Mouse (Mus musculus): Measurements from ENCODE around the gene Cntf.

DNA sequence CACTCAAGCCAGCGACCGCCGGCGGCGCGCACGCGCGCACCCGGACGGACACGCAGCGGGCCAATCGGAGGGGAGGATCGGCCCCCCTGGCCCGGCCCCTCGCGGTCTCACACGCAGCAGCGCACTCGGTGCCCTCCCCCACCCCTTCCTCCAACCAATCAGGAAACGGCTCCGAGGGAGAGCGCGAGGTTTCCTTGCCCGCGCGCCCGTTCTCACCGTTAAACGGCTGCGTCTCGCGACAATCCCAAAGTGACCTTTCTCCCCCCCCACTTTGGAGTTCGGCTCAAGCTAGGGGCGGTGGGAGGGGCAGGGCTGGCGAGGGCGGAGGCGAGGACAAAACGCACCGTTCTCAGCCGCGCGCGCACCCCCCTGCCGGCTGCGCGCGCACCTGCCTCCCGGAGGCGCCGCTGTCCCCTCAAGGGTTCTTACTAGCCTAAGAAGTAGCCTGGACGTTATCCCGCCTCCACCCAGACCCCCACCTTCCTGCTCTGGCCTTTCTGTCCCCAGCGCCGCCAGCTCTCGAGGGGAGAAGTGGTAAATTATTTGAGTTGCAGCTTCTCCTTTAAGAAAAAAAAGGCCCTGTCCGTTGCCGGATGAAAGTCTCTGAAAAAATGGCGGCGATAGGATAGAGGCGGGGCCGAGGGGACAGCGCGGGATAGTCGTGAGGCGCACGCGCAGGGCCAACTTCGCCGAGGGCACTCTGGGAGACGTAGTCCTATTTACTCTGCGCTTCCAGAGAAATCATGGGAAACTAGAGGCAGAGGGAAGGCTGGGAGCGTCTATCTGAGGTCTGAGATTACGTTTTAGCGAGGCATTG, 30.3 kb upstream of the Cntf start, which contains the start of the genes Zfp91 and Lpxn:
- TF ChIP-seq CTCF (IDR thresholded peaks at IDR 0.05; ENCODE audit: borderline replicate concordance, control insufficient read depth, extremely low read depth, insufficient read depth, low read length, poor library complexity), result peak; percentile 72; the same call in 1 of the 2 replicates
- TF ChIP-seq POLR2A (IDR thresholded peaks at IDR 0.05; ENCODE audit: control insufficient read depth, extremely low read depth, insufficient read depth, low read length, poor library complexity), result peak; percentile 75

All from thymus, adult 2 months (tissue).